In genomic region chr15:41311728-41312320, GRCm38 (mm10) we compare ENCODE assay signal across 23 mouse cellular contexts.
DNase-seq lines count a peak whose midpoint lies in the region; ATAC-seq and TF ChIP-seq lines count a peak whose summit lies in the region.
"Had no signal": no experiment of that assay in that cellular context is flagged by ENCODE, and none has a peak within 500 bp of the region (broad histone marks: within the 10 kb centered on the region; RNA-seq: fewer than 3 reads in every experiment).

No protein-coding gene starts in this region.

- DNase-seq in heart, embryonic 10.5 days (ENCODE audit: low spot score): no peak
- peak; percentile 29 to 41 for DNase-seq in right cerebral cortex, adult 2 months (ENCODE audit: low spot score in 2 of 2)
- no peak for DNase-seq in right cerebral cortex, postnatal 10 days (ENCODE audit: low spot score in 2 of 2)
- DNase-seq in adrenal gland, postnatal 36 days: peak; percentile 6 to 23
- DNase-seq in heart, adult 18-20 months: no peak
- DNase-seq: cerebellum, adult 11 months; cerebellum, adult 9-11 months; gastrocnemius, postnatal 14 days; heart, adult 2 months; heart, postnatal 4 days; kidney, adult 2 months; liver, embryonic 13.5 days; lung, postnatal 36 days had no signal

- H3K27ac ChIP-seq in heart, embryonic 13.5 days (replicated peaks): no peak overlapping the region; the same call in 1 of the 2 replicates
- H3K27ac ChIP-seq in heart, embryonic 10.5 days: no peak overlapping the region
- H3K27ac ChIP-seq: embryonic facial prominence, embryonic 10.5 days; forebrain, embryonic 15.5 days; heart, adult 2 months; hindbrain, embryonic 15.5 days; kidney, postnatal 0 days; limb, embryonic 13.5 days; liver, embryonic 13.5 days; lung, embryonic 15.5 days; midbrain, embryonic 12.5 days; stomach, postnatal 0 days had no signal

- ATAC-seq in heart, embryonic 13.5 days (ENCODE audit: extremely low read depth, insufficient number of reproducible peaks, low FRiP score, low TSS enrichment): no peak
- ATAC-seq: forebrain, embryonic 15.5 days had no signal

- no peaks in the 10 kb centered on the region for H3K36me3 ChIP-seq in heart, embryonic 13.5 days
- H3K36me3 ChIP-seq in heart, embryonic 10.5 days: no peaks in the 10 kb centered on the region
- no peaks in the 10 kb centered on the region for H3K36me3 ChIP-seq in myocyte (ENCODE audit: control insufficient read depth, insufficient read depth)
- H3K36me3 ChIP-seq: embryonic facial prominence, embryonic 10.5 days; forebrain, embryonic 15.5 days; hindbrain, embryonic 15.5 days; limb, embryonic 13.5 days; liver, embryonic 13.5 days; lung, embryonic 15.5 days; midbrain, embryonic 12.5 days had no signal

- no peak overlapping the region for H3ac ChIP-seq in myocyte (ENCODE audit: control insufficient read depth, insufficient read length)

- no peaks in the 10 kb centered on the region for H3K27me3 ChIP-seq in heart, embryonic 13.5 days (replicated peaks)
- H3K27me3 ChIP-seq in heart, embryonic 10.5 days (ENCODE audit: insufficient read depth, poor library complexity, severe bottlenecking): no peaks in the 10 kb centered on the region
- no peaks in the 10 kb centered on the region for H3K27me3 ChIP-seq in myocyte (ENCODE audit: control insufficient read depth, insufficient read depth, insufficient read length)
- H3K27me3 ChIP-seq: forebrain, embryonic 15.5 days; hindbrain, embryonic 15.5 days; limb, embryonic 13.5 days; liver, embryonic 13.5 days; lung, embryonic 15.5 days; midbrain, embryonic 12.5 days had no signal

- H3K4me3 ChIP-seq in heart, embryonic 13.5 days: no peak overlapping the region
- no peak overlapping the region for H3K4me3 ChIP-seq in heart, embryonic 10.5 days
- no peak overlapping the region for H3K4me3 ChIP-seq in myocyte
- H3K4me3 ChIP-seq: embryonic facial prominence, embryonic 10.5 days; forebrain, embryonic 15.5 days; heart, adult 2 months; hindbrain, embryonic 15.5 days; limb, embryonic 13.5 days; liver, embryonic 13.5 days; lung, embryonic 15.5 days; midbrain, embryonic 12.5 days had no signal

- H3K79me2 ChIP-seq in myocyte (ENCODE audit: control insufficient read depth, insufficient read depth): no peaks in the 10 kb centered on the region

- no peak for TF ChIP-seq POLR2A in myocyte (IDR thresholded peaks at IDR 0.05; ENCODE audit: insufficient read length, low read depth)

- no peak overlapping the region for H3K9ac ChIP-seq in heart, embryonic 13.5 days
- H3K9ac ChIP-seq: forebrain, embryonic 15.5 days; hindbrain, embryonic 15.5 days; limb, embryonic 13.5 days; liver, embryonic 13.5 days; lung, embryonic 15.5 days; midbrain, embryonic 12.5 days had no signal

- no peaks in the 10 kb centered on the region for H3K9me3 ChIP-seq in heart, embryonic 13.5 days
- no peaks in the 10 kb centered on the region for H3K9me3 ChIP-seq in heart, embryonic 10.5 days
- H3K9me3 ChIP-seq: embryonic facial prominence, embryonic 10.5 days; forebrain, embryonic 15.5 days; hindbrain, embryonic 15.5 days; limb, embryonic 13.5 days; liver, embryonic 13.5 days; lung, embryonic 15.5 days; midbrain, embryonic 12.5 days had no signal

- WGBS in heart, embryonic 13.5 days: 38% methylated on average over 5 of the region's 5 CpGs
- WGBS in heart, embryonic 10.5 days: 42% methylated on average over 5 of the region's 5 CpGs

- H3K4me1 ChIP-seq in heart, embryonic 13.5 days: peaks cover 12% of the 10 kb centered on the region
- H3K4me1 ChIP-seq in heart, embryonic 10.5 days: peaks cover 8% of the 10 kb centered on the region
- H3K4me1 ChIP-seq: embryonic facial prominence, embryonic 10.5 days; forebrain, embryonic 15.5 days; hindbrain, embryonic 15.5 days; limb, embryonic 13.5 days; liver, embryonic 13.5 days; lung, embryonic 15.5 days; midbrain, embryonic 12.5 days had no signal

- peak overlapping the region; percentile 18; the same call in 1 of the 2 replicates for H3K4me2 ChIP-seq in heart, embryonic 13.5 days
- peak overlapping the region; percentile 14 for H3K4me2 ChIP-seq in myocyte (ENCODE audit: low read depth)
- H3K4me2 ChIP-seq: forebrain, embryonic 15.5 days; hindbrain, embryonic 15.5 days; limb, embryonic 13.5 days; liver, embryonic 13.5 days; lung, embryonic 15.5 days; midbrain, embryonic 12.5 days had no signal

TF ChIP-seq in myocyte, 11 proteins besides CTCF, POLR2A, EP300 and RAD21:
- TF ChIP-seq MYOD1 (IDR thresholded peaks at IDR 0.05; ENCODE audit: control insufficient read depth in 1 of 3, insufficient read length in 2 of 3, low read depth in 2 of 3) (no peak), MYOG (IDR thresholded peaks at IDR 0.05; ENCODE audit: control insufficient read depth in 1 of 3, insufficient read depth in 1 of 3, insufficient read length in 2 of 3, low read depth in 2 of 3) (no peak), REST (IDR thresholded peaks at IDR 0.05; ENCODE audit: insufficient read depth, insufficient read length) (no peak), MAX (IDR thresholded peaks at IDR 0.05; ENCODE audit: low read depth) (no peak), POLR2AphosphoS2 (IDR thresholded peaks at IDR 0.05; ENCODE audit: insufficient read length, low read depth) (no peak), E2F4 (IDR thresholded peaks at IDR 0.05; ENCODE audit: insufficient read depth) (no peak), TCF12 (IDR thresholded peaks at IDR 0.05; ENCODE audit: insufficient read depth, poor library complexity, severe bottlenecking) (no peak)

Comparison
In these comparisons a context has a peak if more than half of its experiments do, and no peak if none do; other contexts are left out.
1. DNase-seq: peak in right cerebral cortex, adult 2 months (2 of 2) and adrenal gland, postnatal 36 days (2 of 2); none in heart, embryonic 10.5 days (single experiment), right cerebral cortex, postnatal 10 days (0 of 2) and heart, adult 18-20 months (0 of 2).